Mouse (Mus musculus): ENCODE measurements around the gene Lbh.

GRCm38 (mm10) chr17:72938026-72938795 is 20.1 kb downstream of the Lbh start:
- TF ChIP-seq CTCF (IDR thresholded peaks at IDR 0.05; ENCODE audit: borderline replicate concordance, extremely low read depth, insufficient read depth, insufficient read length) = no peak
- TF ChIP-seq POLR2A (IDR thresholded peaks at IDR 0.05; ENCODE audit: borderline replicate concordance, extremely low read depth, insufficient read depth, insufficient read length, poor library complexity, severe bottlenecking) = no peak
